Mouse (Mus musculus) urinary bladder, postnatal 4 days (tissue): ENCODE data around the gene Ptgis.

Experiments
- DNase-seq, 2 experiments: peaks; one replicate each; pipeline ENCODE4 v3.0.0; 2021 to 2022; ENCODE audit warnings: low spot score in 2 of 2

Gene Ptgis

GRCm38 (mm10) chr2:167190076-167190399, 50.4 kb downstream of the Ptgis start, which contains the start of gene Kcnb1:
Gene Kcnb1, minus strand, starts transcription at chr2:167190155.
- DNase-seq, result peak; percentile 75 to 88

DNA sequence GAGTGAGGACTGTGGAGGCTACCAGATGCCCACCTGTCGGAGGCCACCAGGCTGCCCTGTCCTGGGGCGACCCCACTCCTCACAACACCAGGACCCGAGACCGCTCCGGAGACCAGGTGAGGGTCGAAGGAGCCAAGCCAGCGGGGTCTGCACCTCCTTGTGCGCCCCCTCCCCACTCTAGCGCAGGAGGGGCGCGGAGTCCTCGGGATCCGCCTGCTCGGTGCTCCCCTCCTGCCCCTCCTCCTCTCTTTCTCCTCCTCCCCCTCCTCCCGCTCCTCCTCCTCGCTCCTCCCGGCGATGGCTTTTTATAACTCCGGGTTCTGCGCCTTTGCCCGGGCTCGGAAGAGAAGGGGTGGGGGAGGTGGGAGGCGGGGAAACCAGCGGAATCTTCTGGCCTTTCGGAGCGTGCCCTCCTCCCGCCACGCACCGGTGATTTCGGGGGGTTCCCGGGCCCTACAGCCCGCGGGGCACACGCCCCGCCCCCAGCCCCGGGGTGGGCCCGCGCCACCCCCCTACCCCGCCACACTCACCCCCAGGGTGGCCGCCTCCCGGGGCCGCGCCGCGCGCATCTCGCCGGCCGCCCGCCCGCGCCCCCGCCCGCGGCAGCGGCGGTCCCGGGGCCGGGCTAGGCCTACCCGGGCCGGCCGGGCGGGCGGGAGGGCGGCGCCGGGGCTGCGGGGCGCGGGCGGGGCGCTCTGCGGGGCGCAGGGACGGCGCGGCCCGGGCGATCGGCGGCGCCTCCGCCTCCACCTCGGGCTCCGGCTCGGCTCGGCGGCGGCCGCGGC, 50.9 kb downstream of the Ptgis start:
- no peak for DNase-seq

- DNase-seq, result peak; percentile 88 to 94
Observed at GRCm38 (mm10) chr2:167188315-167189207, 51.8 kb downstream of the Ptgis start.

GRCm38 (mm10) chr2:167187119-167187518, 53.3 kb downstream of the Ptgis start:
- no peak for DNase-seq

DNA sequence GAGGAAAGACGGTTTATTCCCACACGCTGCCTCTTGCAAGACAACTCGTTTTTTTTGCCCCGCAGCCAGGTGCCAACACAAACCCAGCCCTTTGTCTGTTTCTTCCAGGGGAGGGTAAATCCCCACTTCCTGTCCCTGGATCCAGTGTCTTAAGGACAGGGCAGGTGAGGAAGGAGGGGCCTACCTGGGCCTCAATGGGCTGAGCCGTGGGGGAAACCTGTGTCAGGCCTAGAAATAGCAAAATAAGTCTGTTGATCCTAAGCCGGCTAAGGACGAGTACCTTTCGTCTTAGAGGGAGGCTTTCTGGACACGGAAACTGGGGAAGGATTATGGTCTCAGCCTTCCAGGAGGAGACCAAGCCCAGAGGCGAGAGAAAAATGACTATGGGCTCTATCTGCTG, 53.9 kb downstream of the Ptgis start:
- no peak for DNase-seq

DNA sequence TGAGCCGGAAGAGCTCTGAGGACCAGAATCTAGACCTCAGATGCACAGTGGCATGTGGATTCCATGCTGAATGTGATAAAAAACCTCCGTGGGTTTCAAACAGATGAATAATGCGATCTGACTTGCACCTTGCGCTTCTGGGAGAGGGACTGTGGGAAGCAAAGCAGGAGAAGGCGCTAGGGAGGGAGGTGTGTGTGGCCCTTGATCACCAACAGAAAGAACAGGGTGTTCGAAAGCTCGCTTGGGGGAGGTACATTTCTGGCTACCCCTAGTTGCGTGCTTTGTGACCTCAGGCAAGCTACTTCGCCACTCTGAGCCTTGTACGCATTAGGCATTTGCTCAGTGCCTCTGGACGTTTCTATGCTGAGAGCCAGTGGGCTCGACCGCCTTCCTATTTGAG, 54.4 kb downstream of the Ptgis start:
- DNase-seq, result no peak

DNA sequence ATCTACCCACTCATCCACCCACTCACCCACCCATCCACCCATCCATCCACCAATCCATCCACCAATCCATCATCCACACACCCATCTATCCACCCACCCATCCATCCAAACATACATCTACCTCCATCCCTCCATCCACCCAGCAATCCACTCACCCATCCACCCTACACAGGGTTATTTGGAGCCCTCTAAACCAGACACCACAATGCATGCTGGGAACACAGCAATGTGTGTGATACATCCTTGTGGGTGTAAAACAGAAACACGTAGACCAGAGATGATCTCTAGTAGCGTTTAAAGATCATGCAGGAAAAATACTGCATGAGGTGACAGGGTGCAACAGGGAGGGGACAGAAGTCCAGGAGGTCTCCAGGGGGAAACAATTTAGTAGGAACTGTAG, 55.0 kb downstream of the Ptgis start:
- no peak for DNase-seq

DNA sequence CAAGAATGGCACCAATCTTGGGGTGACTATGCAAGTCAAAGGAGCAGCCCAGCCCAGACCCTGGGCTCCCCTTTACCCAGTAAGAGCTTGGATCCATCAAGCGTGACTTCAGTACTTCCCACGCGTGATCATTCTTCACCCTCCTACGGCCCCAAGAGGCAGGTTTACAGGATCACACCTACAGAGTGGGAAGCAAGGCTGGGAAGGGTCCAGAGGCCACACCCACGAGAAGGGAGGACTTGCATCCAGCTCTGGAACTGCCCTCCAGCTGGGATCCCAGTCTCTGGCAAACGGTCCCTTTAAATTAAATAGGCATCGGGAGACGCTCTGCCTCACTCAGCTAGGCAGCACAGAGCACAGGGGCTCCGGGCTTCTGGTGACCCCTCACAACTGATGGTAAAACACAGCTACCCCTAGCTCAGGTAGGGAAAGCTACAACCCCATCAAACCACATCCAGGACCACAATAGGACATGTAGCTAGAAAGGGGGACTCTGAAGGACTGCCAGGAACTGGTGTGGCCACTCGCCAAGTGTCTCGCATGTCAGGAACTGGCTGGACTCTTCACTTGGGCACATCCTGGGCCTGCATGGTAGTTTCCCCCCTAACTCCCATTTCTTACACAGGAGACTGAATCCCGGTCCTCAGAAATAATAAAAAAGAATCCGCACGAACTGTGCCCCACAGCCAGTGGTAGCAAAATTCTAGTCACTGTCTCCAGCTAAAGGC, 58.6 kb downstream of the Ptgis start:
- DNase-seq, result no peak

DNA sequence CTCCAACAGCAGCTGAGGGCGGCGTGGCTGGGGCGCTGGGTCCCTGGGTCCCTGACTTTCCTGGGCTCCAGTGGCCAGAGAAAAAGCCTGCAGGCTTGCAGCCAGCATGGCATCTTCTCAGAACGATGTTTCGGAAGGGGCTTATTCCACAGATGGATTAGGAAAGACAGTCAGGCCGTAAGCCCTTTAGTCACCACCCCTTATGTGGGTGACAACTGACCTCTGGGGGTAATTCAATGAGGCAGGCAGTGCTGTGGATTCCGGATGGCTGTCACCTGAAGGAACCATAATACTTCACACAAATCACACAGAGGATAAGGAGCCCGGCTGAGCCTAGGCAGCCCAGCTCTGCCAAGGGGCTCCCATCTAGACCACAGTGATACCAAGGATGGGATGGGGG, 59.3 kb downstream of the Ptgis start:
- no peak for DNase-seq

DNA sequence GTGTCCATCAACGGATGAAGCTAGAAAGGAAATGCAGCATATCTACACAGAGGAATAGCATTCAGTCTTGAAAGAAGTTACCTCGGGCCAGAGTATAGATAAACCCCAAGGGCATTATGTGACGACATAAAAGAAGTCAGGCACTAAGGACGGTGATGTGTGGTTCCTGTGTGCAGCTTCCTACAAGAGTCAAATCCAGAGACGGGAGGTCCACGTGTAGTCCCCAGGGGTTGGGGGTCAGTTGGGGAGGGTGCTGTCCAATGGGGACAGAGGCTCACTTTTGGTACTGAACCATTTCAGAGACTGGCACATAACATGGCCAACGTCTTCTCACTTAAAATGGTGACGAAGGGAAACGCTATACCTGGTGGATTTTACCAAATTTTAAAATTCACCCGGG, 61.1 kb downstream of the Ptgis start:
- no peak for DNase-seq

- DNase-seq, result no peak
Observed at GRCm38 (mm10) chr2:167177231-167177641, 63.2 kb downstream of the Ptgis start.

DNA sequence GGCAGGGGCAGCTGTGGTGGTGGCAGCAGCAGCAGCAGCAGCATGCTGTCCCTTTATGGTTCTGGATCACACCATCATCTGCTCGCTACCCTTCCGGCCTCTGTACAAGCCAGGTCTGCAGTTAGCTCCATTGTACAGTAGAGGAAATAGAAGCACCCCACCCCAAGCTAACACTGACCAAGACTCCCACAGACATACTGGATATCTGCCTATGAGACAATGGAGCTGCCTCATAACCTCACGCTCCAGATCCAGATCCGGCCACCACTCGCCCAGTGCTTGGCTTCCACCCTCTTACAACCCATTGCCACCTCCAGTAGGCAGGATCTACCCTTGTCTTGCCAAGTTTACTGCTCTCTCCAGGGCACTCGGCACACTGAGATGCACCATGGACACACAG, 65.1 kb downstream of the Ptgis start:
- no peak for DNase-seq

- peak in 1 of 2 experiments; percentile 63 for DNase-seq
Observed at GRCm38 (mm10) chr2:167173051-167173875, 67.1 kb downstream of the Ptgis start.

GRCm38 (mm10) chr2:167167515-167168212, 72.7 kb downstream of the Ptgis start:
- peak in 1 of 2 experiments; percentile 47 for DNase-seq

- no peak for DNase-seq
Observed at GRCm38 (mm10) chr2:167163600-167163999, 76.8 kb downstream of the Ptgis start.

DNA sequence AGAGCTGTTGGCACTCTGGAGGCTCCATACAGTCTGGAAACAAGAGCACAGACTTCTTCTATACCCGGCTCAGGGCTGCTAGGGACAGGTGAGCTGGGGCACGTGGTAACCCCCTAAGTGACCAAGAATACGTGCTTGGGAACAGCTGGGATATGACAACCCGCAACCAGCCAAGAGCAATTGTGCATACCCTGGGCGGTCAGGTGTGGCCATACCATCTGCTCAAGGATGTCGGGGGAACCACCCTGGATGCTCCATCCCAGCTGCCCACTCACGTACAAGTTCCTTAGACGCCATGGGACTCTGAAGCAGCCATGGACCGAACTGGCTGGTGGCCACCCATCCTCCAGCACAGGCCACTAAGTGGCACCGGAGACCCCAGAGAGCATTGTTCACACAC, 77.3 kb downstream of the Ptgis start:
- DNase-seq, result no peak

- DNase-seq, result peak; percentile 44 to 67
Observed at GRCm38 (mm10) chr2:167162516-167163021, 77.8 kb downstream of the Ptgis start.

DNA sequence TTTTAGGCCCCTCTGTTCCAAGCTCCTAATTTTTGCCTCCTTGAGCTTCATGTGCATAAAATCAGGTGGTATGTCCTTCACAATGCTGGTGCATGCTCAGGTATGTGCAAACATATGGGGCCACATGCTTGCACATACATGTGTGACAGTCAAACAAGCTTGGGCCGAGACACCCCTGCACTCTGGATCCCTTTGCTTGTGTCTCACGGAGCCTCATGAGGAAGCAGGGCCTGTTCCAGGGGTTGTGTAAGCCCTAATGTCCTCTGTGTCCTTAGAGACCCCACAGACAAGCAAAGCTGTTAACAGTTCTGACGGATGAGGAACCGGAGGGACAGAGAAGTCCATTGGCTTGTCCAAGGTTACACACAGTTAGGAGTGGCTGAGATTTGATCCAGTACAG, 80.7 kb downstream of the Ptgis start:
- no peak for DNase-seq

- no peak for DNase-seq
Observed at GRCm38 (mm10) chr2:167158780-167159179, 81.6 kb downstream of the Ptgis start.

- DNase-seq, result no peak
Observed at GRCm38 (mm10) chr2:167156118-167156715, 84.2 kb downstream of the Ptgis start.
